Mouse (Mus musculus): Measurements from ENCODE around the gene Xpo6. TPM values are rescaled to one million over a fixed set of nuclear protein-coding genes. Genes with fewer than 3 reads are reported as not detected.

Gene Xpo6
- polyA plus RNA-seq, 1 experiment from 2014 or later = 51.9 TPM

DNA sequence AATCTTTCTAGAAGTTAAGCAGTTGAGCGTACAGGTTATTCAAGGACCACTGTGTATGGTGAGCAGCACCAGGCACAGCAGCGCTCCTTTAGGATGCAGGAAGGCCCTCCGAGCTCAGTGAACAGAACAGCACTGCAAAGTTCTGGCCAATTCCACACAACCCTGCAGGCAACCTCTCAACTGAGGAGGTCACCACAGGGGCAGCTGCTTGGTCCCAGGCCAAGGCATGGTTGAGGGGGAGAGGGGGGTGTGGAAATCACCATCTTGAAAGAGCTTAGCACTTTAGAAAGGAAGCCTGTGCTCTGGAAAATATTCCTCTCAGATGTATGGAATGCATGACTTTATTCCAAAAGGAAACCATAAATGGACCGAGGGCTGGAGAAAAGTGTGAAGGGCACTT is 78.8 kb downstream of the Xpo6 start:
- Histone ChIP-seq H3K4me2 (ENCODE audit: low read length) (no peak overlapping the region), H3K36me3 (ENCODE audit: control insufficient read depth, insufficient read depth) (peaks cover 20% of the 10 kb centered on the region), H3K27ac (ENCODE audit: low read length) (no peak overlapping the region), H3K9ac (replicated peaks; ENCODE audit: low read depth, low read length) (no peak overlapping the region), H3K4me1 (replicated peaks; ENCODE audit: control insufficient read depth, insufficient read depth, low read length) (no peaks in the 10 kb centered on the region), H3K27me3 (replicated peaks; ENCODE audit: control insufficient read depth, insufficient read depth, low read length) (no peaks in the 10 kb centered on the region), H3K9me3 (ENCODE audit: control insufficient read depth, low read length) (no peaks in the 10 kb centered on the region), H3K4me3 (replicated peaks; ENCODE audit: low read length) (no peak overlapping the region)
- 96% methylated on average over 4 of the region's 4 CpGs for WGBS
- no peak for ATAC-seq

DNA sequence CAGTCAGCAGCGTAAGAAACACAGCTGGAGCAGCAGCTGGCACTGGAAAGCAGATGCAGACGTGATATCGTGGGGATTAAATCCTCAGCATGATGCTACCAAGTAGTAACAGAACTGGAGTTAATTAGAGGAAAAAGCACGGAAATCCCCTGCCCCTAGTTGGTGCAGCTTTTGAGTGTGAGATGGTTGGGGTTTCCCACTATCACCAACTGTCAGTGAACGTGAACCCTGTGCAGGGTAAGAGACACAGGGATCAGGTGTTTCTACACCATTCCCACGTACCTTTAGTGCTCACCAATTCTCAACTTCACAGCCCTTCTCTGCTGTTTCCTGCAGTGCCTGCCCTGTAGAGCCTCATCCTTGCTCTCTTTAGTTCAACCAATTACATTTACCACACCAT is 80.5 kb downstream of the Xpo6 start:
- Histone ChIP-seq H3K27ac (ENCODE audit: low read length) (no peak overlapping the region), H3K9me3 (ENCODE audit: control insufficient read depth, low read length) (no peaks in the 10 kb centered on the region), H3K36me3 (ENCODE audit: control insufficient read depth, insufficient read depth) (peaks cover 29% of the 10 kb centered on the region), H3K9ac (replicated peaks; ENCODE audit: low read depth, low read length) (no peak overlapping the region), H3K4me1 (replicated peaks; ENCODE audit: control insufficient read depth, insufficient read depth, low read length) (no peaks in the 10 kb centered on the region), H3K4me3 (replicated peaks; ENCODE audit: low read length) (no peak overlapping the region), H3K4me2 (ENCODE audit: low read length) (no peak overlapping the region), H3K27me3 (replicated peaks; ENCODE audit: control insufficient read depth, insufficient read depth, low read length) (no peaks in the 10 kb centered on the region)
- WGBS = 64% methylated on average over 6 of the region's 6 CpGs
- no peak for ATAC-seq

DNA sequence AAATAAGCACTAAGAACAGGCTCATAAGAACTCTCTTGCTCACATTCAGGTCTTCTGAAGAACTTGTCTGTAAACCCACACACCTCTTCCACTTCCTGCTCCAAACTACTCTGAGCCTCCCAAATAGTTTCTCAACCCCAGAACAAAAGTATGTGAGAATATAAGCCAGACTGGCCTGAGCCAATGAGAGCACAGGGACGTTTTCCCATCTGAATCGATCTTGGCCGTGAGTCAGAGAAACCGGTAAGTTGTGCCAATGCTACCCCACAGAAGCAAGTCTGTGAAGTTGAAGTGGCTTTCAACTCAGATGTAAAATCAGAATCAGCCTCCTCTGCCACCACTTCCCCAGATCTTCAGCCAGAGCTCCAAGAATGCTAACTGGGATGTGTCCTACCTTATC is 87.0 kb downstream of the Xpo6 start:
- 62% methylated on average over 4 of the region's 4 CpGs for WGBS
- Histone ChIP-seq H3K9ac (replicated peaks; ENCODE audit: low read depth, low read length) (no peak overlapping the region), H3K36me3 (ENCODE audit: control insufficient read depth, insufficient read depth) (peaks cover 28% of the 10 kb centered on the region), H3K27ac (ENCODE audit: low read length) (no peak overlapping the region), H3K4me3 (replicated peaks; ENCODE audit: low read length) (no peak overlapping the region), H3K4me2 (ENCODE audit: low read length) (no peak overlapping the region), H3K9me3 (ENCODE audit: control insufficient read depth, low read length) (no peaks in the 10 kb centered on the region), H3K4me1 (replicated peaks; ENCODE audit: control insufficient read depth, insufficient read depth, low read length) (no peaks in the 10 kb centered on the region), H3K27me3 (replicated peaks; ENCODE audit: control insufficient read depth, insufficient read depth, low read length) (no peaks in the 10 kb centered on the region)
- no peak for ATAC-seq

DNA sequence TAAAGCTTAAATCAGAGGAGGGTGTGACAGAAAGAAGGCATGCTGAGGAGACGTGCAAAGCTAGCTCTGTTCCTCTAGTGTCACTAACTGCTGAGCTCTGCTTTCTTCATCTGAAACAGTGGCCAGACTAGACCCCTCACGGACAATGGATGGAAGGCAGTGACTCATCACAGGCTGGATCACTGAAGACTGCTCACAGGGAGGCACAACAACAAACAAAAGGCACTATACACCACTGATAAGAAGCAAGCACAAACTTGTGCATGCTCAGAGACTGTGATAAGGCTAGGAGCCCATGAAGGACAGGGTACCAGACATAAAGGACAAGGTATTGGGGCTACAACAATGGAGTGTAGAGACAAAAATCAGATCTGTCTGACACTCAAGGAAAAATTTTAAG is 89.1 kb downstream of the Xpo6 start:
- Histone ChIP-seq H3K27ac (ENCODE audit: low read length) (no peak overlapping the region), H3K27me3 (replicated peaks; ENCODE audit: control insufficient read depth, insufficient read depth, low read length) (no peaks in the 10 kb centered on the region), H3K9ac (replicated peaks; ENCODE audit: low read depth, low read length) (no peak overlapping the region), H3K36me3 (ENCODE audit: control insufficient read depth, insufficient read depth) (peaks cover 43% of the 10 kb centered on the region), H3K9me3 (ENCODE audit: control insufficient read depth, low read length) (no peaks in the 10 kb centered on the region), H3K4me2 (ENCODE audit: low read length) (no peak overlapping the region), H3K4me3 (replicated peaks; ENCODE audit: low read length) (no peak overlapping the region), H3K4me1 (replicated peaks; ENCODE audit: control insufficient read depth, insufficient read depth, low read length) (no peaks in the 10 kb centered on the region)
- WGBS = 78% methylated on average over 2 of the region's 2 CpGs
- no peak for ATAC-seq

DNA sequence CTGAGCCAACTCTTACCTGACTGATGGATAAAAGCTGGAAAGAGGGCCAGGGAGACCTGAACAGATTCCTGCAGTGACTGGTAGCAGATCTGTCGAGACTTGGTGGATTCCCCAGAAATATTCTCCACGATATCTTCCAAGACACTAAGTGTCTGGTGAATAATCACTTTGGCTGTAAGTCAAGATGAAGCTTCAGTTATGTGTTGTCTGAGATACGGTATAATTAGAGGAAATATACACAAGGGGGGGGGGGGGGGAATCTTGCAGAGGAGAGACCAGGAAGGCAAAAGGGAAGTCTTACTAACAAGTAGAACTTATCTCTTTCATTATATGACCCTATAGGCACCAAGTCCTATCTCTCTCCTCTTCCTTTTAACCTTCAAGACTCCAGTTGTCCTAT is 90.4 kb downstream of the Xpo6 start:
- Histone ChIP-seq H3K4me3 (replicated peaks; ENCODE audit: low read length) (no peak overlapping the region), H3K36me3 (ENCODE audit: control insufficient read depth, insufficient read depth) (peaks cover 34% of the 10 kb centered on the region), H3K4me2 (ENCODE audit: low read length) (no peak overlapping the region), H3K9ac (replicated peaks; ENCODE audit: low read depth, low read length) (no peak overlapping the region), H3K27me3 (replicated peaks; ENCODE audit: control insufficient read depth, insufficient read depth, low read length) (no peaks in the 10 kb centered on the region), H3K9me3 (ENCODE audit: control insufficient read depth, low read length) (no peaks in the 10 kb centered on the region), H3K4me1 (replicated peaks; ENCODE audit: control insufficient read depth, insufficient read depth, low read length) (no peaks in the 10 kb centered on the region), H3K27ac (ENCODE audit: low read length) (no peak overlapping the region)
- ATAC-seq = no peak
- WGBS = 77% methylated on average over 3 of the region's 3 CpGs

DNA sequence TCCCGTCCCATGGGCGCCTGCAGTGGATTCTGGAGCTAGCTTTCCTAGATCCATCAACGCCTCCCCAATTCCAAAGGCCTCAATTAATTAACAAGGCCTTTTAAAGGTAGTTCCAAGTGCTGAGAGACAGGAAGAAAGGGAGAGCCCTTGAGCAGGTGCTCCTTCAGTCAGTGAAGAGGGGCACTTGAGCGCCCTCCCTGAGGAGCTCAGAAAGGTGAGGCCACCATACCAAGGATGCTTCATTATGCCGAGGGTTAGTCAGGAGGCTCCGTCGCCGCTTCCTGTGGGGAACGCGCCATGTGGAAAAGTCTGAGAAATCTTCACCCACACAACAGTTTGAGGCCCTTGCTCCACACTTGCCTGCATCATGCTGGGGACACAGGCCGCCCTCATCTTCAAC is 99.9 kb downstream of the Xpo6 start:
- WGBS = 90% methylated on average over 11 of the region's 11 CpGs
- Histone ChIP-seq H3K27ac (ENCODE audit: low read length) (no peak overlapping the region), H3K4me2 (ENCODE audit: low read length) (no peak overlapping the region), H3K9ac (replicated peaks; ENCODE audit: low read depth, low read length) (no peak overlapping the region), H3K9me3 (ENCODE audit: control insufficient read depth, low read length) (no peaks in the 10 kb centered on the region), H3K4me3 (replicated peaks; ENCODE audit: low read length) (no peak overlapping the region), H3K27me3 (replicated peaks; ENCODE audit: control insufficient read depth, insufficient read depth, low read length) (no peaks in the 10 kb centered on the region), H3K4me1 (replicated peaks; ENCODE audit: control insufficient read depth, insufficient read depth, low read length) (no peaks in the 10 kb centered on the region), H3K36me3 (ENCODE audit: control insufficient read depth, insufficient read depth) (peaks cover 29% of the 10 kb centered on the region)
- ATAC-seq = no peak

DNA sequence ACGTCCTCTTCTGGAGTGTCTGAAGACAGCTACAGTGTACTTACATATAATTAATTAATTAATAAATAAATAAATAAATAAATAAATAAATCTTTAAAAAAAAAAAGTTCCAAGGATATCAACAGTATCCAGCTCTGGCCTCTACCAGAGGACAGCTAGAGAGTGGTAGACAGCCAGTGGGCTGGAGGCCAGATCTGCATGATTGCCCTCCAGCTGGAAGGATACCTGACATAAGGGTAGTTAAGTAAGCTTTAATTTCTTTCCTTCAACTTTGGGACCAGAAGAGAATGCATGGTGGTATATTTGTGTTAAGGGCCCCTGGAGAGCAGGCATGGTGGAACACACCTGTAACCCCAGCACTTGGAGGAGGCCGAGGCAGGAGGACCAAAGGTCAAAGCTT is 100.5 kb downstream of the Xpo6 start:
- H3K9me3 ChIP-seq (ENCODE audit: control insufficient read depth, low read length) = no peaks in the 10 kb centered on the region
- H3K4me1 ChIP-seq (replicated peaks; ENCODE audit: control insufficient read depth, insufficient read depth, low read length) = no peaks in the 10 kb centered on the region
- H3K4me3 ChIP-seq (replicated peaks; ENCODE audit: low read length) = no peak overlapping the region
- H3K4me2 ChIP-seq (ENCODE audit: low read length) = no peak overlapping the region
- H3K27ac ChIP-seq (ENCODE audit: low read length) = no peak overlapping the region
- H3K36me3 ChIP-seq (ENCODE audit: control insufficient read depth, insufficient read depth) = peaks cover 29% of the 10 kb centered on the region
- 88% methylated on average over 2 of the region's 2 CpGs for WGBS
- ATAC-seq = no peak
- H3K9ac ChIP-seq (replicated peaks; ENCODE audit: low read depth, low read length) = no peak overlapping the region
- H3K27me3 ChIP-seq (replicated peaks; ENCODE audit: control insufficient read depth, insufficient read depth, low read length) = no peaks in the 10 kb centered on the region

DNA sequence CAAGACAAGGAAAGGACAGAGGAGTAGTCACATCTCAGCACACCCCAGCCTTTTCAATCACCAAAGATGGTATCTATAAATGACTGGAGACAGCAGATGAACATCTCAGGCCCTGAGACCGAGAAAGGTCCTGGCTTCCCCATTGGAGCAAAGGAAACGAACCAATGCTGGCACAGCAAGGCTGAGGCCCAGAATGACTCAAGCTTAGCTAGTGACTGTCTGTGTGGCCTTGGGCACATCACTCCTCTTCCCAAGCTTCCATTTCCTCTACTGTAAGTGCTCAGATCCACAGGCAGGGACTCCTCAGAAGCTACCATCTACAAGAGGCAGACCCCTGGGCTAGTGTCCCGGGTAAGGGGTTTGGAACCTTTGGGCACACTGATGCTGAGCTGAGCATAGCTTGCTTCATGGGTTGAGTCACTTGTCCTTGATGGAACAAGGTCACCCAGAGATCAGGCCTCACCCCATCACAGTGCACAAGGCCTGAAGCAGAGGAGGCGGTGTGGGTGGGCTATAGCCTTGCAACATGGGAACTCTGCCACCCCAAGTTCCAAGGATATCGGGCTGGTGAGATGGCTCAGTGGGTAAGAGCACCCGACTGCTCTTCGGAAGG is 101.0 kb downstream of the Xpo6 start:
- WGBS = 96% methylated on average over 7 of the region's 7 CpGs
- Histone ChIP-seq H3K4me3 (replicated peaks; ENCODE audit: low read length) (no peak overlapping the region), H3K27ac (ENCODE audit: low read length) (no peak overlapping the region), H3K27me3 (replicated peaks; ENCODE audit: control insufficient read depth, insufficient read depth, low read length) (no peaks in the 10 kb centered on the region), H3K36me3 (ENCODE audit: control insufficient read depth, insufficient read depth) (peaks cover 23% of the 10 kb centered on the region), H3K9ac (replicated peaks; ENCODE audit: low read depth, low read length) (no peak overlapping the region), H3K4me2 (ENCODE audit: low read length) (no peak overlapping the region), H3K9me3 (ENCODE audit: control insufficient read depth, low read length) (no peaks in the 10 kb centered on the region), H3K4me1 (replicated peaks; ENCODE audit: control insufficient read depth, insufficient read depth, low read length) (no peaks in the 10 kb centered on the region)
- ATAC-seq = no peak

DNA sequence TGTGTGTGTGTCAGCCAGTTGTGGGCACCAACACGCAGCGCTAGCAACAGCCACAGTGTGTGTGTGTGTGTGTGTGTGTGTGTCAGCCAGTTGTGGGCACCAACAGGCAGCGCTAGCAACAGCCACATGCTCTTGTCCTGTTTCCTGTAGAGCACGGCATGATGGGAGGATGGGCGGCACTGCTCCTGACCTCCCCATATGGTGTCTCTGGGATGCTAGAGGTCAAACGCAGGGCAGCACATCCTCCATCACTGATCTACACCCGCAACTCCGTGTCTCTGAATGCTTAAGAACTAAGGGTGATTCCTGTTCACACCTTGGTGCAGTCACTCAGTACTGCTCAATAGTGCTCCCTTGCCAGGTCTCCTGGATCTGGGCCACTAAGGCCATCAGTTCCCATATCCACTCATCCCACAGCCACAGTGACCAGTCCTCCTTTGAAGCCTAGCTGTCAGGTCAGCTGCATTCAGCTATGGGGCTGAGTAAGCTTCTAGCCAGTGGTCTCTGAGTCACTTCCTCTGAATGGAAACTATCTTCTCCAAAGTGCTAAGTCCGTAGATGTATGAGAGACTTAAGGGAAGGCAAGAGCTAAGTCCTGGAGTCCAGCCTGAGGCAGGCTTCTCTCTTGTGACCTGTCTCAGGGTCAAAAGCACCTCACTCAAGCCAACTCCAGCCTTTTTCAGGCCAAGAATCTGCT is 102.9 kb downstream of the Xpo6 start:
- Histone ChIP-seq H3K4me1 (replicated peaks; ENCODE audit: control insufficient read depth, insufficient read depth, low read length) (no peaks in the 10 kb centered on the region), H3K27me3 (replicated peaks; ENCODE audit: control insufficient read depth, insufficient read depth, low read length) (no peaks in the 10 kb centered on the region), H3K4me3 (replicated peaks; ENCODE audit: low read length) (no peak overlapping the region), H3K4me2 (ENCODE audit: low read length) (no peak overlapping the region), H3K27ac (ENCODE audit: low read length) (no peak overlapping the region), H3K36me3 (ENCODE audit: control insufficient read depth, insufficient read depth) (peaks cover 17% of the 10 kb centered on the region), H3K9me3 (ENCODE audit: control insufficient read depth, low read length) (no peaks in the 10 kb centered on the region), H3K9ac (replicated peaks; ENCODE audit: low read depth, low read length) (no peak overlapping the region)
- no peak for ATAC-seq
- WGBS = 86% methylated on average over 7 of the region's 9 CpGs

DNA sequence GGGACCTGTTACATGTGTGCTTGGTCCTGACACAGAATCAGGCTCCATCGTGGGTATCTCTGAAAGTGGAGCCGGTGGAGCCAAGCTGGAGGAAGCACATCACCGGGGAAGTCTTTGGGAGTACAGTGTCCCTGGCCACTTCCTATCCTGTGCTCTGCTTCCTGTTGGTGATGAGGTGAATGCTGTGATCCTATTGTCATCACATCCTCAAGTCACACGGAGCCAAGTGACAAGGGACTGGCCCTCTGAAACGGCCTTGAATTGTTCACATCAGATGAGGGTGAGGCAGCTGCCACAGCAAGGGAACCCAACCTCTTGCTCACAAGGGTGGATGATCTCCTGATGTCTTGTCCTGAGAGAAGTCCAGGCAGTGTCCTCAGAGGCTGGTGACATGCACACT is 103.7 kb downstream of the Xpo6 start:
- Histone ChIP-seq H3K9me3 (ENCODE audit: control insufficient read depth, low read length) (no peaks in the 10 kb centered on the region), H3K4me3 (replicated peaks; ENCODE audit: low read length) (no peak overlapping the region), H3K27ac (ENCODE audit: low read length) (no peak overlapping the region), H3K4me1 (replicated peaks; ENCODE audit: control insufficient read depth, insufficient read depth, low read length) (no peaks in the 10 kb centered on the region), H3K27me3 (replicated peaks; ENCODE audit: control insufficient read depth, insufficient read depth, low read length) (no peaks in the 10 kb centered on the region), H3K9ac (replicated peaks; ENCODE audit: low read depth, low read length) (no peak overlapping the region), H3K36me3 (ENCODE audit: control insufficient read depth, insufficient read depth) (peaks cover 9% of the 10 kb centered on the region), H3K4me2 (ENCODE audit: low read length) (no peak overlapping the region)
- no peak for ATAC-seq
- 87% methylated on average over 5 of the region's 5 CpGs for WGBS
